Mouse (Mus musculus): ENCODE data around the gene Esm1. TPM values are rescaled to one million over a fixed set of nuclear protein-coding genes. Genes with fewer than 3 reads are reported as not detected.

Gene Esm1
- 0.19 and 0.40 TPM in 2 replicates for polyA plus RNA-seq (2012; rRNA removed)

GRCm38 (mm10) chr13:113209624-113210023 is at the start of gene Esm1:
Esm1 (plus strand) TSS chr13:113209659.

GRCm38 (mm10) chr13:113225811-113226210 is 16.4 kb downstream of the Esm1 start, which contains the start of gene Gzmk:
Gzmk (minus strand) TSS chr13:113225908.

Other genes starting within 250 kb of the Esm1 start
- 1.0 and 1.1 TPM in 2 replicates for gene Ccno, start 221.9 kb upstream of the Esm1 start, polyA plus RNA-seq (2012; rRNA removed)
- not detected in 2 replicates for gene Mcidas, start 215.8 kb upstream of the Esm1 start, polyA plus RNA-seq (2012; rRNA removed)
- not detected in 2 replicates for gene Cdc20b, start 174.5 kb upstream of the Esm1 start, polyA plus RNA-seq (2012; rRNA removed)
- 3.0 and 3.3 TPM in 2 replicates for gene Gpx8, start 163.2 kb upstream of the Esm1 start, polyA plus RNA-seq (2012; rRNA removed)
- 5.6 and 10.6 TPM in 2 replicates for gene Gzma, start 108.7 kb upstream of the Esm1 start, polyA plus RNA-seq (2012; rRNA removed)
- gene Gzmk, start 16.2 kb downstream of the Esm1 start, polyA plus RNA-seq (2012; rRNA removed): not detected in 2 replicates
- 0.28 and 0.30 TPM in 2 replicates for gene BC067074, start 83.5 kb downstream of the Esm1 start, polyA plus RNA-seq (2012; rRNA removed)